Mouse (Mus musculus) liver, embryonic 11.5 days (tissue): ENCODE data around the gene Sox5. TPM values are rescaled to one million over a fixed set of nuclear protein-coding genes. Genes with fewer than 3 reads are reported as not detected.
A peak's percentile ranks its signal among the peaks of the same experiment; 100 is the strongest.

ENCODE experiments used
- ATAC-seq: fragments of 200-750 bp; cut with Nextera tagmentation; replicated peaks from 2 replicates; pipeline ENCODE4 v1.8.0; 2017; ENCODE audit warnings: moderate number of reproducible peaks, mild to moderate bottlenecking, moderate TSS enrichment, moderate library complexity; ENCODE audit not compliant: low FRiP score
- DNase-seq: peaks from one replicate; pipeline ENCODE4 v3.0.0-alpha.2; 2017; ENCODE audit warnings: low spot score
- H3K27ac ChIP-seq: fragments of 300-500 bp; sonication (generic); 2 replicates; pipeline ENCODE4 v1.5.1; 2014; ENCODE audit warnings: mild to moderate bottlenecking, low read depth, low read length, control low read depth
- H3K27me3 ChIP-seq: fragments of 300-500 bp; sonication (generic); replicated peaks from 2 replicates; pipeline ENCODE4 v1.6.1; 2014; ENCODE audit warnings: low read length, mixed read lengths; ENCODE audit not compliant: control insufficient read depth, insufficient read depth
- H3K36me3 ChIP-seq: fragments of 300-500 bp; sonication (generic); 2 replicates; pipeline ENCODE4 v1.6.1; 2014; ENCODE audit warnings: mild to moderate bottlenecking, low read length, moderate library complexity, mixed read lengths; ENCODE audit not compliant: control insufficient read depth, insufficient read depth
- H3K4me1 ChIP-seq: fragments of 300-500 bp; sonication (generic); replicated peaks from 2 replicates; pipeline ENCODE4 v1.6.1; 2014; ENCODE audit warnings: low read length, mixed read lengths; ENCODE audit not compliant: control insufficient read depth, insufficient read depth
- H3K4me2 ChIP-seq: fragments of 300-500 bp; sonication (generic); 2 replicates; pipeline ENCODE4 v1.6.1; 2014; ENCODE audit warnings: mild to moderate bottlenecking, control low read depth, moderate library complexity
- H3K4me3 ChIP-seq: fragments of 300-500 bp; sonication (generic); 2 replicates; pipeline ENCODE4 v1.5.1; 2014; ENCODE audit warnings: low read depth, low read length, control low read depth
- H3K9ac ChIP-seq: fragments of 300-500 bp; sonication (generic); 2 replicates; pipeline ENCODE4 v1.6.1; 2014; ENCODE audit warnings: low read depth, low read length, control low read depth
- H3K9me3 ChIP-seq: fragments of 300-500 bp; sonication (generic); 2 replicates; pipeline ENCODE4 v1.6.1; 2016; ENCODE audit warnings: low read length, inconsistent platforms, mixed read lengths; ENCODE audit not compliant: control insufficient read depth
- WGBS: fragments of 180-500 bp; shearing (Covaris S2); extraction: QIAGEN DNeasy Blood & Tissue Kit; methylation state at CpG from one replicate; pipeline ENCODE4 v1.1.7; 2014; 5-methylcytosine and 5-hydroxymethylcytosine counted together
- polyA plus RNA-seq: library from polyadenylated mRNA; unstranded; fragments of >200 nt; fragmentation: Nextera tagmentation; extraction: Ambion mirVana; gene quantifications from 2 replicates; pipeline ENCODE4 v1.2.1, GENCODE M21; 2014

Sox5 gene
- polyA plus RNA-seq, 1 experiment from 2014 or later, result 10.6 TPM

DNA sequence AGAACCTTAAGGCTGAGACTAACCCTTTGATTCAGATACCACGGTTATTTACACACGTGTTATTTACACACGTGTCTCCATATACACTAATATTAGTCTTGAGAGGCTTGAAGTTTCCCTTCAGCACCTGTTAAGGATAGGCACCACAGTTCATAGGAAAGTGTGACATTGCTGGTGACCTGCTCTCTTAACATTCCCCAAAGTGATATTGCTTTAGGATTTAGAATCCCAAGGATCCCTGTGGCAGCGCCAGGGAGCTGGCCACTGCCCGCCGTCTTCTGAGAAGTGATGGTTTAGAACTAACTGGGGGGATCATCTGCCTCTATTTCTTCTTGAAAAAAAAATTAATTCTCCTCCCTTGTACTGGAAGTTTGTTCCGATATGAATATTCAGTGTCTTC, 741.4 kb downstream of the Sox5 start:
- DNase-seq (no peak), ATAC-seq (no peak)
- H3K9me3 ChIP-seq, result no peaks in the 10 kb centered on the region
- no peak overlapping the region for H3K4me2 ChIP-seq
- no peak overlapping the region for H3K9ac ChIP-seq
- no peak overlapping the region for H3K27ac ChIP-seq
- H3K27me3 ChIP-seq, result no peaks in the 10 kb centered on the region
- H3K4me1 ChIP-seq, result no peaks in the 10 kb centered on the region
- no peaks in the 10 kb centered on the region for H3K36me3 ChIP-seq
- no peak overlapping the region for H3K4me3 ChIP-seq
- WGBS, result 94% methylated on average over 7 of the region's 7 CpGs

DNA sequence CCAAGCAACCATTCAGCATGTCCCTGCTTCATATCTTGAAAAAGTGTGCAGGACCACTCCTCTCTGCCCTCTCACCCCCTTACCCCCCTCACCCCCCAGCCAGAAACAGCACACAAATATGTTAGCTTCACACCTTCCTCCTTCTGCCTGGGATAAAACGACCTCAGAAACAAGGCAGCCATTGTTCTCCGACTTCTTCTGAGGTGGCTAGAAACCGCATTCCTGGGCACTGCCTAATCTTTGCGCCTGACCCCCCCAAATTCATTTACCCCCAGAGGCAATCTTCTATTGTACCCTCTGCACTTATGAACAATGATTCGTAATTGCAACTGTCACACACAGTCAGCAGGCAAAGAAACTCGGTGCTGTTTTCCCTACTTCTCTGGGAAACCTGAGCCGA, 742.6 kb downstream of the Sox5 start:
- H3K4me1 ChIP-seq, result no peaks in the 10 kb centered on the region
- no peak overlapping the region for H3K9ac ChIP-seq
- DNase-seq (no peak), ATAC-seq (no peak)
- 70% methylated on average over 7 of the region's 7 CpGs for WGBS
- no peaks in the 10 kb centered on the region for H3K27me3 ChIP-seq
- H3K4me2 ChIP-seq, result no peak overlapping the region
- no peaks in the 10 kb centered on the region for H3K9me3 ChIP-seq
- H3K36me3 ChIP-seq, result no peaks in the 10 kb centered on the region
- no peak overlapping the region for H3K4me3 ChIP-seq
- no peak overlapping the region for H3K27ac ChIP-seq

DNA sequence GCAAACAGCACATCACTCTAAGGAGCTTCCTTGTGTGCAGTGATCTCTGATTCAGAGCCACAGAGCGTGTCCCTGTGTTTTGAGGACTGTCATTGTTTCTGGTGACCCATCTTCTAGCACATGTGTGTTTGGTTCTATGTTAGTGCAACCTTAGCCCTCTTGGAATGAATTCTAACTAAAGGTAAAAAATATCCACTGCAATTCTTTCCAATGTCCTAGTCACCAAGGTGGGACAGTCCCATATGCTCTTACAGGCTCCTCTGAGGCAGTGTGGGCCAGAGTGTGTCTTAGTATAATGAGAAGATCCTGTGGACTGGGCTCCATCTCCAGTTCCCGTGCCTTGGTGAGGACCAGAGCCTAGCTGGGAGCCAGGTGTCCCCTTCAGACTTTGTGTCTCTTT, 748.6 kb downstream of the Sox5 start:
- ATAC-seq (no peak), DNase-seq (no peak)
- Histone ChIP-seq H3K27me3 (no peaks in the 10 kb centered on the region), H3K9me3 (no peaks in the 10 kb centered on the region), H3K4me1 (no peaks in the 10 kb centered on the region), H3K9ac (no peak overlapping the region), H3K27ac (no peak overlapping the region), H3K36me3 (no peaks in the 10 kb centered on the region), H3K4me2 (no peak overlapping the region), H3K4me3 (no peak overlapping the region)
- WGBS, result 72% methylated on average over 2 of the region's 2 CpGs

DNA sequence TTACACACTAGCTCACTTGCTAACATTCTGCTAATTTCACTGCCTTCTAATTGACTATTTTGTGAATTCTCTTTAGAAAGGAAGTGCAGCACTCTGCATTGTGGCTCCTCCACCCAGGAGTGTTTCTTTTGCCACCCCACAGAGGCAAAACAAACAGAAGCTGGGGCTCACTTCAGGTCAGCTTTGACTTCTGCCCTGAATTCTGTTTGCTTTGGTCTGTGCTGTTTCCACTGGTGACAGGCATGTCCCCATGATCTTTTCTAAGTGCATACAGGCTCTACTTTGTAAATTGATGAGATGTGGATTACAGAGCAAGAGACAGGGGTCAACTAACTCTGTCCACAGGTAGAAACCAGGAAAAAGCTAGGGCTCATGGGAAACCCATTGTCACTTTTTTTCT, 764.8 kb downstream of the Sox5 start:
- no peak overlapping the region for H3K4me2 ChIP-seq
- H3K9ac ChIP-seq, result no peak overlapping the region
- DNase-seq (no peak), ATAC-seq (no peak)
- H3K36me3 ChIP-seq, result no peaks in the 10 kb centered on the region
- H3K4me3 ChIP-seq, result no peak overlapping the region
- H3K9me3 ChIP-seq, result no peaks in the 10 kb centered on the region
- no peaks in the 10 kb centered on the region for H3K27me3 ChIP-seq
- no peak overlapping the region for H3K27ac ChIP-seq
- no peaks in the 10 kb centered on the region for H3K4me1 ChIP-seq

DNA sequence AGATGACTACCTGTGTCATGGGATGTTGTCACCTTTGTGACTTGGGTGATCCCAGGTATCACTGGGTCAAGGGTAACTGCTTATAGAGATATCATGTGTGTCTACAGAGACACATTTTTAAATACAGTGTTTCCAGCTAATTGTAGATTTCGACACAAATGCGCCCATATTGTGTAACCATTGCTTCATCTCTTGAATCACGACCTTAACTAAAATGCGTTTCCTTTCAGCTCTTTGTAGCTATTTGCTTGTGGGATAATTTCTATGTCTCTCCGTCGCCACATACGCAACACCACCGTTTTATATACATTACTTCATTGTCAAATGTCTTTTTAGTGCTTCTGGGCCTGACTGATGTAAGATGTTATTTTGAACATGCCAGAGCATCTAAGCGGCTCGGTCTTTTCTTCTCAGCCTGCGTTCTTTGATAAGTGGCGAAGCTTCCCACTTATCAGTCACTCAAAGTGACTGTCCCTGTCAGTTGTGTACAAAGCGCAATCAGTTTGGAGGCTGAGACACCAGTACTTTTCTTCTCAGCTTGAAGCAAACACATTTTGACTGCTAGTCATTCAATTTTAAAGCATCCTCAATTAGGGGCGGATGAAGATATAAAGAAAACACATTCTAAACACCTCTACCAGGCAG, 769.8 kb downstream of the Sox5 start:
- DNase-seq (no peak), ATAC-seq (0 out of 2 replicates have a peak, but pooled peaks have one; percentile 15)
- no peak overlapping the region for H3K9ac ChIP-seq
- no peak overlapping the region for H3K4me3 ChIP-seq
- no peak overlapping the region for H3K4me2 ChIP-seq
- H3K36me3 ChIP-seq, result no peaks in the 10 kb centered on the region
- 72% methylated on average over 14 of the region's 14 CpGs for WGBS
- no peaks in the 10 kb centered on the region for H3K27me3 ChIP-seq
- no peaks in the 10 kb centered on the region for H3K9me3 ChIP-seq
- H3K4me1 ChIP-seq, result no peaks in the 10 kb centered on the region
- no peak overlapping the region for H3K27ac ChIP-seq

DNA sequence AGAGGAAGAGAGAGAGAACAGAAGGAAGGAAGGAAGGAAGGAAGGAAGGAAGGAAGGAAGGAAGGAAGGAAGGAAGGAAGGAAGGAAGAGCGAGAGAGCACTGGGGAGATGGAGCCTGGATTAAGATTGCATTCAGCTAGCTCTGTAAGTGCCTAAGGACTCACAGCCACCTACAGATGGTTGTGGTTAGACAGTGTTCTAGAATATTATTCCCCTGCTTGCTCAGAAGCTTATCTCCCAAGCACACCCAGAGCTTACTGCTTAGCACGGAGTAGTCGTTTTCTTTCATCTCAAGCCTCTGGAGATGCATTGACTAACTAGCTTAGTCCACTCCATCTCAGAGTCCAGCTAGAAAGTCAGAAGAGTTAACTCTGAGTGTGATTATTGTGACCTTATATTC, 770.8 kb downstream of the Sox5 start:
- no peak for ATAC-seq
- H3K27ac ChIP-seq, result no peak overlapping the region
- no peaks in the 10 kb centered on the region for H3K36me3 ChIP-seq
- no peaks in the 10 kb centered on the region for H3K4me1 ChIP-seq
- 51% methylated on average over 3 of the region's 3 CpGs for WGBS
- no peak overlapping the region for H3K4me2 ChIP-seq
- no peak overlapping the region for H3K4me3 ChIP-seq
- H3K27me3 ChIP-seq, result no peaks in the 10 kb centered on the region
- no peak for DNase-seq
- no peak overlapping the region for H3K9ac ChIP-seq
- H3K9me3 ChIP-seq, result no peaks in the 10 kb centered on the region

DNA sequence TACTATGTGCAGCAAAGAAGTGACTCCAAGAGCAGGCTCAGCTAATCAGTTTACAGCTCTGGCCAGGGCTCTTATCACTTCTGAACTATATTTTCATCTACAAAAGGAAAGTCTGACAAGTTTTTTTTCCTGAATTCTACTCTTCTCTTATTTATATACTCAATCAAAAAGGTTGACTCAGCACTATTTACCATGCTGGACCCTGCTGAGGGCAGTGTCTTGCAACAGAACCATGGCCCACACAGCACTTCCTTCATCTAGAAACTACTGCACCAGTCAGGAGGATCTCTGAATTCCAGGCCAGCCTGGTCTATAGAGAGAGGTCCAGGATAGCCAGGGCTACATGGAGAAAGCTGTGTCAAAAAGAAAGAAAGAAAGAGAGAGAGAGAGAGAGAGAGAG, 771.5 kb downstream of the Sox5 start:
- no peak overlapping the region for H3K9ac ChIP-seq
- H3K4me3 ChIP-seq, result no peak overlapping the region
- no peaks in the 10 kb centered on the region for H3K4me1 ChIP-seq
- no peaks in the 10 kb centered on the region for H3K9me3 ChIP-seq
- ATAC-seq, result no peak
- no peak overlapping the region for H3K4me2 ChIP-seq
- no peak overlapping the region for H3K27ac ChIP-seq
- no peak for DNase-seq
- no peaks in the 10 kb centered on the region for H3K36me3 ChIP-seq
- H3K27me3 ChIP-seq, result no peaks in the 10 kb centered on the region

DNA sequence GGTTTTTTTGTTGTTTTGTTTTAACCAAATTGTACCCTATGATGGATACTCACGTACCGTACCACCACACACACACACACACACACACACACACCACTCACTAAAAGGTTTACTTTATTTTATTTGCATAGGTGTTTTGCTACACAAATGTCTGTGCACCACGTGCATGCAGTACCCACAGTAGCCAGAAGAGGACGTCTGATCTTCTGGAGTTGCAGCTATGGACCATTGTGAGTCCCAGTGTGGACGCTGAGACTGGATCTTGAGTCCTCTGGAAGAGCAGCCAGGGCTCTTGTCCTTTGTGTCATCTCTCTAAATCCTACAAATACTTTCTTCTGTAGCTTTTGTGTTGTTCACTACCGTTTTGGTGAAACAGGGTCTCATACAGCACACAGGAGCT, 776.6 kb downstream of the Sox5 start:
- Histone ChIP-seq H3K9me3 (no peaks in the 10 kb centered on the region), H3K4me2 (no peak overlapping the region), H3K36me3 (no peaks in the 10 kb centered on the region), H3K4me3 (no peak overlapping the region), H3K27me3 (no peaks in the 10 kb centered on the region), H3K9ac (no peak overlapping the region), H3K4me1 (no peaks in the 10 kb centered on the region), H3K27ac (no peak overlapping the region)
- ATAC-seq (no peak), DNase-seq (no peak)
- WGBS, result 82% methylated on average over 6 of the region's 6 CpGs

DNA sequence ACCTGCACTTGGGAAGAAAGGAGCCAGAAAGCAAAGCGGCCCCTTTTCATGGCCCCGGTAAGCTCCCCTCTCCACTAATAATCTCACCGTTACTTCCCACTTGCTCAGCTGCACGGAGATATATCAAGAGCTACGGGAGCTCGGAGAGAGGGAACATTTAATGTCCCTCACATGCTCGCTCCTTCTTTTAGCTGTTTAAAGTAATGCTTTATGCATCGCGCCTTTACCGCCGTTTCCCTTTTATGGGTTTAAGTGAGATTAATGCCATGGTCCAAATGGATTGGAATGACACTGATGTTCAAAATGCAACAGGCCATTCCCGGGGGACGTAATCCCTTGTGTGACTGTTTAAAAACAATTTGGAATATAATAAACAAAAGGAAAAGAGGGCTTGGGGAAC, 783.6 kb downstream of the Sox5 start:
- Histone ChIP-seq H3K4me1 (no peaks in the 10 kb centered on the region), H3K4me2 (no peak overlapping the region), H3K9me3 (no peaks in the 10 kb centered on the region), H3K27ac (no peak overlapping the region), H3K9ac (no peak overlapping the region), H3K27me3 (no peaks in the 10 kb centered on the region), H3K4me3 (no peak overlapping the region), H3K36me3 (no peaks in the 10 kb centered on the region)
- WGBS, result 84% methylated on average over 13 of the region's 13 CpGs
- no peak for ATAC-seq
- no peak for DNase-seq
